Mouse (Mus musculus): ENCODE data around the gene Stt3b. TPM values are rescaled to one million over a fixed set of nuclear protein-coding genes. Genes with fewer than 3 reads are reported as not detected.

Stt3b gene
- total and polyA plus RNA-seq, 3 experiments, result 26.0 to 95.9 (median 65.4) TPM

- ATAC-seq (ENCODE audit: extremely low read depth, insufficient number of reproducible peaks, low FRiP score, poor library complexity, severe bottlenecking), result no peak
- Histone ChIP-seq H3K4me3 (ENCODE audit: low read depth, low read length) (no peak overlapping the region), H3K36me3 (replicated peaks) (no peaks in the 10 kb centered on the region), H3K4me1 (ENCODE audit: insufficient read depth, low read depth, low read length) (peaks cover 11% of the 10 kb centered on the region), H3K27me3 (ENCODE audit: insufficient read depth, low read length) (no peaks in the 10 kb centered on the region), H3K9me3 (replicated peaks) (peaks cover 15% of the 10 kb centered on the region; the same call in 1 of the 2 replicates)
- DNase-seq (ENCODE audit: low spot score), result no peak
- no peak for TF ChIP-seq TAL1 (conservative IDR thresholded peaks at IDR 0.05; ENCODE audit: low read depth, low read length)
- TF ChIP-seq GATA2 (IDR thresholded peaks at IDR 0.05; ENCODE audit: borderline replicate concordance, low read depth, low read length), result no peak
- TF ChIP-seq POLR2AphosphoS5 (IDR thresholded peaks at IDR 0.05; ENCODE audit: insufficient replicate concordance, low read depth, low read length), result no peak
- no peak for TF ChIP-seq GATA1 (IDR thresholded peaks at IDR 0.05; ENCODE audit: borderline replicate concordance, low read length)
- TF ChIP-seq CTCF (IDR thresholded peaks at IDR 0.05; ENCODE audit: low read depth, low read length), result no peak
These were observed 76.5 kb downstream of the Stt3b start for GRCm38 (mm10) chr9:115233721-115234120.

DNA sequence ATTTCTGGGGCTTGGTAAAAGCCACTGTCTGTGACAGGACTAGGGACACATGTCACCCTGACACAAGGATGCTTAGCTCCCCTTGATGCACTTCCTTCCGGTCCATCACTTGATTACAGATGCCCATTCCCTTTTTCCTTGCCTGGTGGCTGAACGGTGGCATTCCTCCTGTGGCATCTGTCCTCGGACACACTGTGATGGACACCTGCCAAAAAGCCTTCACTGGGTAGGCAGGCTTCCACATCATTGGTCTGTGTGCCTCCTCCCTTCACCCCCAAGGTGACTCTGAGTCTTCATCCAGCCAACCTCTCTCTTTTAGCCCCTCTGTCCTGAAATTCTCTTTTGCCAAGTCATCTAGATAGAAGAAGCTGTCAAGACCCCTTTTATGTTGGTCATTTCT is 78.7 kb downstream of the Stt3b start:
- TF ChIP-seq POLR2AphosphoS5 (IDR thresholded peaks at IDR 0.05; ENCODE audit: insufficient replicate concordance, low read depth, low read length) (no peak), GATA1 (IDR thresholded peaks at IDR 0.05; ENCODE audit: borderline replicate concordance, low read length) (no peak), GATA2 (IDR thresholded peaks at IDR 0.05; ENCODE audit: borderline replicate concordance, low read depth, low read length) (no peak), CTCF (IDR thresholded peaks at IDR 0.05; ENCODE audit: low read depth, low read length) (no peak), TAL1 (conservative IDR thresholded peaks at IDR 0.05; ENCODE audit: low read depth, low read length) (no peak)
- Histone ChIP-seq H3K4me1 (ENCODE audit: insufficient read depth, low read depth, low read length) (no peaks in the 10 kb centered on the region), H3K9me3 (replicated peaks) (peaks cover 20% of the 10 kb centered on the region), H3K36me3 (replicated peaks) (no peaks in the 10 kb centered on the region), H3K27me3 (ENCODE audit: insufficient read depth, low read length) (no peaks in the 10 kb centered on the region), H3K4me3 (ENCODE audit: low read depth, low read length) (no peak overlapping the region)
- no peak for ATAC-seq (ENCODE audit: extremely low read depth, insufficient number of reproducible peaks, low FRiP score, poor library complexity, severe bottlenecking)
- DNase-seq (ENCODE audit: low spot score), result no peak

DNA sequence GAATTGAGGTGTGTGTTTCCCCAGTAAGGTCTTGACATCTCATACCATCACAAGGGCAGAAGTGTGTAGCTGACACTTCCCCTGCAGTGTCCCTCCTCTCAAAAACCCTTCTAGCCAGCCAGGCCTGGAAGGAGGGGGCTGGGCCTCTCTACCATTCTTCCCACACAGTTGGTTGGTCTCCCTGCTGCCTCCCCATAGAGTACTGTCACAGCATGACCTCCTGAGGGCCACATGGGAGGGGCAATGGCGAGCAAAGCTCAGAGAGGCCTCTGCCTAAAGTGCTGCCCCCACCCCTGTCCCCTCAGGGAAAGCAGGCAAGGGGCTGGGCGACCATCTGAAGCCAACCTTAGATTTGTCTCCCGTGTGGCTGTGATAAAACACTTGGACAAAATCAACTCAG is 80.1 kb downstream of the Stt3b start:
- no peaks in the 10 kb centered on the region for H3K36me3 ChIP-seq (replicated peaks)
- peaks cover 23% of the 10 kb centered on the region for H3K9me3 ChIP-seq (replicated peaks)
- H3K4me1 ChIP-seq (ENCODE audit: insufficient read depth, low read depth, low read length), result no peaks in the 10 kb centered on the region
- TF ChIP-seq POLR2AphosphoS5 (IDR thresholded peaks at IDR 0.05; ENCODE audit: insufficient replicate concordance, low read depth, low read length), result no peak
- no peak for TF ChIP-seq CTCF (IDR thresholded peaks at IDR 0.05; ENCODE audit: low read depth, low read length)
- no peak for TF ChIP-seq TAL1 (conservative IDR thresholded peaks at IDR 0.05; ENCODE audit: low read depth, low read length)
- TF ChIP-seq GATA2 (IDR thresholded peaks at IDR 0.05; ENCODE audit: borderline replicate concordance, low read depth, low read length), result no peak
- TF ChIP-seq GATA1 (IDR thresholded peaks at IDR 0.05; ENCODE audit: borderline replicate concordance, low read length), result no peak
- DNase-seq (ENCODE audit: low spot score) (no peak), ATAC-seq (ENCODE audit: extremely low read depth, insufficient number of reproducible peaks, low FRiP score, poor library complexity, severe bottlenecking) (no peak)
- H3K27me3 ChIP-seq (ENCODE audit: insufficient read depth, low read length), result no peaks in the 10 kb centered on the region
- H3K4me3 ChIP-seq (ENCODE audit: low read depth, low read length), result no peak overlapping the region

GRCm38 (mm10) chr9:115229676-115230075 is 80.5 kb downstream of the Stt3b start:
- TF ChIP-seq TAL1 (conservative IDR thresholded peaks at IDR 0.05; ENCODE audit: low read depth, low read length) (no peak), GATA1 (IDR thresholded peaks at IDR 0.05; ENCODE audit: borderline replicate concordance, low read length) (no peak), GATA2 (IDR thresholded peaks at IDR 0.05; ENCODE audit: borderline replicate concordance, low read depth, low read length) (no peak), POLR2AphosphoS5 (IDR thresholded peaks at IDR 0.05; ENCODE audit: insufficient replicate concordance, low read depth, low read length) (no peak), CTCF (IDR thresholded peaks at IDR 0.05; ENCODE audit: low read depth, low read length) (no peak)
- Histone ChIP-seq H3K4me1 (ENCODE audit: insufficient read depth, low read depth, low read length) (no peaks in the 10 kb centered on the region), H3K27me3 (ENCODE audit: insufficient read depth, low read length) (no peaks in the 10 kb centered on the region), H3K9me3 (replicated peaks) (peaks cover 23% of the 10 kb centered on the region), H3K36me3 (replicated peaks) (no peaks in the 10 kb centered on the region), H3K4me3 (ENCODE audit: low read depth, low read length) (no peak overlapping the region)
- no peak for DNase-seq (ENCODE audit: low spot score)
- no peak for ATAC-seq (ENCODE audit: extremely low read depth, insufficient number of reproducible peaks, low FRiP score, poor library complexity, severe bottlenecking)

DNA sequence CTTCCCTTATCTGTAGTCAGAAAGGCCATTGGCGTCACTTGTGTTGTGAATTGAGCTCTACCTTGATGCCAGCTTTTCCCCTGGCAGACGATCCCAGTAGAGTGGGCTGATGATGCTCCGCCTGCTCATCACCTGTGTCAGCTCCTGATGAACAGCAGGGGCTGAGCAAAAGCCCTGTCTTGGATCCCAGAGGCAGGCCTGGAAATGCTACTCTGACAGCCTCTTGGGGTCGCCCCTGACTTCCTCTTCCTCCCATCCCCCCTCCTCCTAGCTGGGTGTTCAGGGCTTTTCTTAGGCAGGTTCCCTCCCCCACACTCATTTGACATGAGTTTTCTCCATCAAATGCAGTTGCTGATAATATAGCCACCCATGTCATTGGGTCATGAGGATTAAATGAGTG is 81.1 kb downstream of the Stt3b start:
- Histone ChIP-seq H3K4me3 (ENCODE audit: low read depth, low read length) (no peak overlapping the region), H3K36me3 (replicated peaks) (no peaks in the 10 kb centered on the region), H3K27me3 (ENCODE audit: insufficient read depth, low read length) (no peaks in the 10 kb centered on the region), H3K4me1 (ENCODE audit: insufficient read depth, low read depth, low read length) (no peaks in the 10 kb centered on the region), H3K9me3 (replicated peaks) (peaks cover 23% of the 10 kb centered on the region)
- ATAC-seq (ENCODE audit: extremely low read depth, insufficient number of reproducible peaks, low FRiP score, poor library complexity, severe bottlenecking) (no peak), DNase-seq (ENCODE audit: low spot score) (no peak)
- TF ChIP-seq TAL1 (conservative IDR thresholded peaks at IDR 0.05; ENCODE audit: low read depth, low read length), result no peak
- TF ChIP-seq CTCF (IDR thresholded peaks at IDR 0.05; ENCODE audit: low read depth, low read length), result no peak
- TF ChIP-seq GATA2 (IDR thresholded peaks at IDR 0.05; ENCODE audit: borderline replicate concordance, low read depth, low read length), result no peak

DNA sequence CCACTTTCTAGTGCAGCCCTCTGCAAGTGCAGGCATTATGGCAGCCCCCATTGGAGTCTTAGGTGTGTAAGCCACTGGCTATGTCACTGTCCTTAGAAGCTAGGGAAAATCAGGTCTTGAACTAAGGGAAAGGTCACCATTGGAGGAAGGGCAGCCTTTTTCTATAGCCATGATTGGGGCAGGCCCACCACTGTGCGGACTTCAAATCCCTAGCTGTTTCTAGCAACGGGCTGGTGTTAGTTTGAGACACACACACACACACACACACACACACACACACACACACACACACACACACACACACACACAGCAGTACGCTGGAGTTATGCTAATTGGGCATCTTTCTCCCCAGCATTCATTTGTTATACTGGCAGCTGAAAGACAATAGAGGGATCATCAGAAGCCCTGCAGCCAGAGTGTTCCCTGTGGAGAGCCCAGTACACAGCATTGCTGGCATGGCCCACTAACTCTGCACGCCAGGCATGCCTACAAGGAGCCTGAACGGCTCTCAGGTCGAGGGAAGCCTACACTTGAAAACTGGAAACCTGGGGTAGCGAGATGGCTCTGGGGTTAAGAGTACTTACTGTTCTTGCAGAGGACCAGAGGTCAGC is 85.4 kb downstream of the Stt3b start:
- no peaks in the 10 kb centered on the region for H3K27me3 ChIP-seq (ENCODE audit: insufficient read depth, low read length)
- TF ChIP-seq CTCF (IDR thresholded peaks at IDR 0.05; ENCODE audit: low read depth, low read length), result no peak
- no peak for TF ChIP-seq POLR2AphosphoS5 (IDR thresholded peaks at IDR 0.05; ENCODE audit: insufficient replicate concordance, low read depth, low read length)
- TF ChIP-seq GATA2 (IDR thresholded peaks at IDR 0.05; ENCODE audit: borderline replicate concordance, low read depth, low read length), result no peak
- no peak for TF ChIP-seq TAL1 (conservative IDR thresholded peaks at IDR 0.05; ENCODE audit: low read depth, low read length)
- TF ChIP-seq GATA1 (IDR thresholded peaks at IDR 0.05; ENCODE audit: borderline replicate concordance, low read length), result no peak

More for the DNA sequence above, 85.4 kb downstream of the Stt3b start:
- peaks cover 33% of the 10 kb centered on the region for H3K9me3 ChIP-seq (replicated peaks)
- no peak for DNase-seq (ENCODE audit: low spot score)
- ATAC-seq (ENCODE audit: extremely low read depth, insufficient number of reproducible peaks, low FRiP score, poor library complexity, severe bottlenecking), result no peak
- no peak overlapping the region for H3K4me3 ChIP-seq (ENCODE audit: low read depth, low read length)
- no peaks in the 10 kb centered on the region for H3K36me3 ChIP-seq (replicated peaks)
- H3K4me1 ChIP-seq (ENCODE audit: insufficient read depth, low read depth, low read length), result no peaks in the 10 kb centered on the region

Measured in G1E (cell line).